Mouse (Mus musculus) kidney, adult 2 months (tissue): ENCODE results near the gene Clk2. TPM values are rescaled to one million over a fixed set of nuclear protein-coding genes. Genes with fewer than 3 reads are reported as not detected.

Source experiments
- DNase-seq: peaks from one replicate; pipeline ENCODE4 v3.0.0; 2021
- H3K27ac ChIP-seq: fragments of 200-500 bp; 2 replicates; pipeline ENCODE4 v1.5.1; 2012; ENCODE audit warnings: low read depth, low read length, control low read depth, inconsistent platforms; ENCODE audit not compliant: insufficient read depth
- H3K27me3 ChIP-seq: fragments of 200-500 bp; replicated peaks from 2 replicates; pipeline ENCODE4 v1.6.1; 2012; ENCODE audit warnings: mild to moderate bottlenecking, moderate library complexity, low read length, inconsistent platforms; ENCODE audit not compliant: control insufficient read depth, insufficient read depth
- H3K36me3 ChIP-seq: fragments of 200-500 bp; 2 replicates; pipeline ENCODE4 v1.6.1; 2012; ENCODE audit warnings: mild to moderate bottlenecking, moderate library complexity, low read length, inconsistent platforms; ENCODE audit not compliant: control insufficient read depth, insufficient read depth
- H3K4me1 ChIP-seq: fragments of 200-500 bp; 2 replicates; pipeline ENCODE4 v1.6.1; 2011; ENCODE audit warnings: low read length; ENCODE audit not compliant: control insufficient read depth, insufficient read depth
- H3K4me3 ChIP-seq: fragments of 200-500 bp; 2 replicates; pipeline ENCODE4 v1.5.1; 2011; ENCODE audit warnings: mild to moderate bottlenecking, low read depth, low read length, control low read depth; ENCODE audit not compliant: insufficient read depth
- CTCF ChIP-seq: fragments of 200-500 bp; conservative IDR thresholded peaks from 2 replicates; pipeline ENCODE4 v1.5.1; 2011; ENCODE audit warnings: low read depth, mild to moderate bottlenecking, control low read depth, low read length, moderate library complexity, mixed read lengths; ENCODE audit not compliant: insufficient read depth, insufficient read length
- POLR2A ChIP-seq: fragments of 200-500 bp; IDR thresholded peaks from one replicate; pipeline ENCODE4 v1.6.1; 2011; ENCODE audit warnings: low read depth, low read length, control low read depth
- WGBS: fragments of 180-500 bp; shearing (Covaris S2); methylation state at CpG from one replicate; pipeline ENCODE4 v1.1.7; 2018; 5-methylcytosine and 5-hydroxymethylcytosine counted together
- polyA plus RNA-seq: library from polyadenylated mRNA; depleted of rRNA; stranded (reverse); fragments of >200 nt; gene quantifications from 2 replicates; pipeline ENCODE4 v1.2.3, GENCODE M21; 2012

Gene Clk2
- polyA plus RNA-seq, 1 experiment = 37.8 TPM

GRCm38 (mm10) chr3:89203142-89203514 is 38.5 kb downstream of the Clk2 start:
- Histone ChIP-seq H3K36me3 (no peaks in the 10 kb centered on the region; the same call in 1 of the 2 replicates), H3K27me3 (no peaks in the 10 kb centered on the region), H3K4me1 (peaks cover 4% of the 10 kb centered on the region; the same call in 1 of the 2 replicates), H3K4me3 (peak overlapping the region; percentile 83), H3K27ac (peak overlapping the region; percentile 82; the same call in 1 of the 2 replicates)
- WGBS = 23% methylated on average over 5 of the region's 5 CpGs
- TF ChIP-seq POLR2A = no peak
- TF ChIP-seq CTCF = no peak
- DNase-seq = no peak

GRCm38 (mm10) chr3:89206079-89206478 is 41.5 kb downstream of the Clk2 start:
- TF ChIP-seq POLR2A (no peak), CTCF (no peak)
- H3K27me3 ChIP-seq = no peaks in the 10 kb centered on the region

GRCm38 (mm10) chr3:89206695-89207094 is 42.1 kb downstream of the Clk2 start:
- Histone ChIP-seq H3K27ac (no peak overlapping the region), H3K36me3 (no peaks in the 10 kb centered on the region; the same call in 1 of the 2 replicates), H3K27me3 (no peaks in the 10 kb centered on the region), H3K4me3 (no peak overlapping the region), H3K4me1 (peaks cover 4% of the 10 kb centered on the region; the same call in 1 of the 2 replicates)
- DNase-seq = no peak
- TF ChIP-seq POLR2A (no peak), CTCF (no peak)
- 78% methylated on average over 2 of the region's 2 CpGs for WGBS

More at GRCm38 (mm10) chr3:89206079-89206478, 41.5 kb downstream of the Clk2 start:
- H3K4me3 ChIP-seq = no peak overlapping the region
- H3K27ac ChIP-seq = no peak overlapping the region
- DNase-seq = no peak
- H3K36me3 ChIP-seq = no peaks in the 10 kb centered on the region; the same call in 1 of the 2 replicates
- WGBS = 90% methylated on average over 7 of the region's 7 CpGs
- H3K4me1 ChIP-seq = peaks cover 4% of the 10 kb centered on the region; the same call in 1 of the 2 replicates

DNA sequence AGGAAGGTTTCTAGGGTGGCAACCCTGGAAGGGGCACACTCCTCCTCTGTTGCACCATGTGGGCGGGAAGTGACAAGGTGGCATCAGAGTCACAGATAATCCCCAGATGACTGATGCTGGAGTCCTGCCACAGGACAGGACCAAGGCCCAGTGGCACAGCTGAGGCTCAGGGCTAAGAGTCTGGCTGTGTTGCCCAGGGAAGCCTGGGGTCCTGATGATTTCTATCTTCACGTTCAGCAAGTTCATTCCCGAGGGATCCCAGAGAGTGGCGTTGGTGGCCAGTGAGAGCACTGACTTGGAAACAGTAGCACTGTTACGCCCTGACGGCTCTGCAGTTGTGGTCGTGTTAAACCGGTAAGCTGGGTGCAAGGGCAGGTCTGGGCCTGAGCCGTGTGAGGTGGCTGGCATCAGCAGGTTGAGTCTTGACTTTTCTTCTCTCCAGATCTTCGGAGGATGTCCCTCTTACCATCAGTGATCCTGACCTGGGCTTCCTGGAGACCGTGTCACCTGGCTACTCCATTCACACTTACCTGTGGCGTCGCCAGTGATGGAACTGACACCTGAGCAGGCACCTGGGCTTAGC is 43.6 kb downstream of the Clk2 start:
- H3K36me3 ChIP-seq = no peaks in the 10 kb centered on the region; the same call in 1 of the 2 replicates
- 81% methylated on average over 13 of the region's 13 CpGs for WGBS

DNA sequence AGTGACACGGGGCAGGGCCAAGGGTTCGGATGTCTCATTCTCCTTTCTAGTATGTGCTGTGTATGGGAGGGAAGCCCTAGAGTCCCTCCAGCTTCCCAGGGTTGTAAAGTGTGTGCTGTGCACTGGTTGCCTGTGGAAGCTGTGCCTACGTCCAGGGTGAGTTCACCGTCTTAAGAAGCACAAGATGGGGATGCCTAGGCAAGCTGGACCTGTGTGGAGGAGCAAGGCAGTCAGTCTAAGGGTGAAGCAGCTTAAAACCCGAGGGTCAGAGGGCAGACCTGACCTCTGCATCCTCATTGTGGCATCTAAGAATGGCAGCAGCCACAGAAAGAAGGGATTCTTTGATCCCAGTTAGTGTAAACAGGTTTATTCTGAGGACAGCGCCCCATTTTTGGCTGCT is 44.1 kb downstream of the Clk2 start:
- Histone ChIP-seq H3K27me3 (no peaks in the 10 kb centered on the region), H3K27ac (no peak overlapping the region), H3K4me3 (no peak overlapping the region), H3K4me1 (no peaks in the 10 kb centered on the region), H3K36me3 (no peaks in the 10 kb centered on the region; the same call in 1 of the 2 replicates)
- 84% methylated on average over 6 of the region's 6 CpGs for WGBS
- no peak for DNase-seq
- TF ChIP-seq POLR2A = no peak
- no peak for TF ChIP-seq CTCF

More for the DNA sequence above, 43.6 kb downstream of the Clk2 start:
- no peak overlapping the region for H3K4me3 ChIP-seq
- peaks cover 3% of the 10 kb centered on the region; the same call in 1 of the 2 replicates for H3K4me1 ChIP-seq
- no peaks in the 10 kb centered on the region for H3K27me3 ChIP-seq
- DNase-seq = no peak
- no peak for TF ChIP-seq POLR2A
- TF ChIP-seq CTCF = no peak
- no peak overlapping the region for H3K27ac ChIP-seq

GRCm38 (mm10) chr3:89209731-89210130 is 45.1 kb downstream of the Clk2 start:
- no peaks in the 10 kb centered on the region; the same call in 1 of the 2 replicates for H3K4me1 ChIP-seq
- no peak overlapping the region for H3K4me3 ChIP-seq
- 84% methylated on average over 7 of the region's 7 CpGs for WGBS
- H3K27ac ChIP-seq = no peak overlapping the region
- TF ChIP-seq POLR2A = no peak
- no peak for TF ChIP-seq CTCF
- H3K36me3 ChIP-seq = no peaks in the 10 kb centered on the region; the same call in 1 of the 2 replicates
- no peaks in the 10 kb centered on the region for H3K27me3 ChIP-seq
- DNase-seq = no peak

GRCm38 (mm10) chr3:89210162-89210561 is 45.6 kb downstream of the Clk2 start:
- peak; percentile 54 for DNase-seq
- Histone ChIP-seq H3K27me3 (no peaks in the 10 kb centered on the region), H3K4me3 (no peak overlapping the region), H3K36me3 (no peaks in the 10 kb centered on the region; the same call in 1 of the 2 replicates), H3K4me1 (no peaks in the 10 kb centered on the region; the same call in 1 of the 2 replicates), H3K27ac (0 out of 2 replicates have a peak overlapping the region, but pooled peaks have one; percentile 11)
- TF ChIP-seq POLR2A (no peak), CTCF (no peak)
- 51% methylated on average over 13 of the region's 13 CpGs for WGBS
